Mouse (Mus musculus) large intestine, adult 2 months (tissue): ENCODE results near the gene Lcn10. TPM values are rescaled to one million over a fixed set of nuclear protein-coding genes. Genes with fewer than 3 reads are reported as not detected.
A peak's percentile ranks its signal among the peaks of the same experiment; 100 is the strongest.
"Not testable (repeated sequence)": the region's sequence is repeated elsewhere in the genome, so short reads cannot be mapped to it uniquely, and the experiment has no call there.

Experiments used
- DNase-seq: peaks from one replicate; pipeline ENCODE4 v3.0.0-alpha.2; 2012; ENCODE audit warnings: low read depth, low spot score
- WGBS: fragments of 180-500 bp; shearing (Covaris S2); methylation state at CpG from one replicate; pipeline ENCODE4 v1.1.7; 2018; 5-methylcytosine and 5-hydroxymethylcytosine counted together
- polyA plus RNA-seq: library from polyadenylated mRNA; depleted of rRNA; stranded (reverse); fragments of >200 nt; gene quantifications from 2 replicates; pipeline ENCODE4 v1.2.3, GENCODE M21; 2012; rRNA removed

The Lcn10 gene
- polyA plus RNA-seq, result 0.37 TPM in 1 of 2 replicates, not detected in the other

DNA sequence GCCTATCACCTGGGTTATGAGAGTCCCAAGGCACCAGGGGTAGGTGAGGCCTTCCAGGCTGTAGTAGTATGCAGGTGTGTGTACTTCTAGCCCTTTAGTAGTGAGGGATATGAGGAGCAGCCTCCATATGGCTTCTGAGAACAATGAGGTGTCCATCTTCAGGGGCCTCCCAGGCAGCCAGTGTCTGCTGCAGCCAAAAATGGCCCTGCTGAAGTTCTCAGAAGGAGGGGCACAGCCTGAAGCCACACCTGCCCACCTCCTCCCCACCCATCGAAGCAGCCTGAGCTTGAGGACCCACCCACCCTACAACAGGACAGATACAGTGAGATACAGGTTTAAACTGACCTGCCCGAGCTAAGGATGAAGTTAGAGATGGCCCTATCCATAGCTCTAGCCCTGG, at the start of gene Lcn10:
Lcn10 (plus strand) TSS at position 301 of the 400 bp plus-strand sequence.
- DNase-seq, result no peak
- 39% methylated on average over 2 of the region's 2 CpGs for WGBS

DNA sequence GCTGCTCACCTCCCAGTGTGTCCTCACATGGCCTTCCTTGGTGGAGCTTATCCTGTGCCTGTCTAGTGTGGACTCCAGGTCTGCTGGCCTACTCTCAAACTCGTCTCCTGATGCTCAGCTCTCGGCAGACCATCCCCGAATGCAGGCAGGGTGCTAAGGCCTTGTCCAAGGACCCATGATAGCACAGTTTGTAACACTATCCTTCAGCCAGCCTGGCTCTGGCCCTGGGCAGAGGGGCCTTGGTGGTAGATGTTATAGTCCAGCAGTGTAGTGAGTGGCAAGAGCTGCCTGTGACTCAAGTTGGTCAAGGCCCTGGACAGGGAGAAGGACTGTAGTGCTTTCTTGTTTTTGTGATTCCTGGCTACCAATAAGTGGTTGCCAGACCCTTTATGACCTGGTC, 48.9 kb upstream of the Lcn10 start:
- WGBS, result 85% methylated on average over 3 of the region's 3 CpGs
- no peak for DNase-seq

DNA sequence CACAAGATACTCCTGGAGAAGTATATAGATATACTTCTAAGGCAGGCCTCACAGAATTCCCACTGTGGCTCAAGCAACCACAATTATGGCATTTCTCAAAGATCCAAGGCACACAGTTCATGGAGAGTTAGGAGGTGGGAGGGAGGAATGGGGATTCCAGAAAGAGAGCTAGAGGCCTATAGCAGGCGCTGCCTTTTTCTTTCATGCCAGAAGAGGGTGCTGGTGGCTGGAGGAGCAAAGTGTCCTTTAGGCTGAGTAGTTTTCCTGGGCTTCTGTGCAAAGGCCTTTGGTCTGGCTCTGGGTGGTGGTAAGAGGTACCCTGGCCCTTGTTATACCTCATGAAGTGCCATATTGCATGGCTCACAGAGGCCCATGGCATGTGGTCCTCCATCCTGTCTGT, 48.5 kb upstream of the Lcn10 start:
- no peak for DNase-seq
- 70% methylated on average over 1 of the region's 1 CpGs for WGBS

DNA sequence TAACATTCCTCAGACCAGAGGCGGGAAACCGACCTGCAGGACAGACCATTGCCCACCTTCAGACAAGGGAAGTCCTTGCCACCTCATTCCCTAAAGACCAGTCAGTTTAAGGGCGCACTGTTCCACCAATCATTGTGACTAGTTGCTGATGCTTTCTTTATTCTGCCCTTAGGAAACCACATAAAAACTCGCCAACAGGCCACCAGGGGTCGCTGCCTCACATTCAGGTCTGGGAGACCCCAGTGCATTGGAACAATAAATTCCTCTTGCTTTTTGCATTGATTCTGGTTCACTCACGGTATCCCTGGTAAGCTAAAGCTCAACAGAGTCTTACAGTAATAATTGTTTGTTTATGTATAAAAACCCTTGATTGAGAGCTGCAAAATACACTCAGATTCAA, 42.6 kb upstream of the Lcn10 start:
- DNase-seq, result no peak
- 15% methylated on average over 6 of the region's 6 CpGs for whole genome bisulfite sequencing

DNA sequence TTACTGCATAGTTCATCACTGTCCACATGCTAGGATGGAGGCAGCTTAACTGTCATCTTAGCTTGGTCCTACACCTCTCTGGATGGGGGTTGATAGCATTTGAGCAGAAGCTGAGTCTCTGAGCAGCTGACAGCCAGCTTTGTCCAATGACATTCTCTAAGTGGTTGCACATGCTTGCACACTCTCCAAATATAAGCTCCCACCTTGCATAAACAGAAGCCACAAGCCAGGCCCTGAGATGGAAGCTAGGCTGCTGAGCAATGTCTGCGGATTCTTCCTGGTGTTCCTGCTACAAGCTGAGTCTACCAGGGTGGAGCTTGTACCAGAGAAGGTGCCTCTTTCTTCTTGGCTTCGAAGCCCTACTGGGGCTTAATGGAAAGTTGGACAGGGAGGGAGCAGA, 29.6 kb upstream of the Lcn10 start, which contains the start of gene Lcn8:
Lcn8 (plus strand) TSS at position 219 of the 400 bp plus-strand sequence.
- WGBS, result 57% methylated on average over 2 of the region's 2 CpGs
- no peak for DNase-seq

DNA sequence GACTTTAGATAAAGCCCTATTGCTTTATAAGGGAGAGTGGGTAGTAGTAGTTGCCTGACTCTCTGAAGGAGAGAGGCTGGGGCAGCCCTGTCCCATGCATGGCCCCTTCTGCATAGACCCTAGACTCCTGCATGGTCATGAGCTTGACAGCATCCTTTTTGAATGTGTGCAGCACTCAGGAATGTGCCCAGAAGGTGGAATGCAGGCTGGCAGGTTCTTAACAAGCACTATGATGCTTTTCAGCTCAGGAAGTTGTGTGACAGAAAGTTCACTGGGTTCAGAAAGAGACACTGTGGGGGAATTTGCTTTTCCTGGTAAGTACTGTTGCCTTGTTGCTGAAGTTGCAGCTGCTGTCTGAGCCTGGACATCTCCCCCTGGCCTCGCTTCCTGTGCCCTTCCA, 28.0 kb upstream of the Lcn10 start:
- 43% methylated on average over 1 of the region's 1 CpGs for WGBS

DNA sequence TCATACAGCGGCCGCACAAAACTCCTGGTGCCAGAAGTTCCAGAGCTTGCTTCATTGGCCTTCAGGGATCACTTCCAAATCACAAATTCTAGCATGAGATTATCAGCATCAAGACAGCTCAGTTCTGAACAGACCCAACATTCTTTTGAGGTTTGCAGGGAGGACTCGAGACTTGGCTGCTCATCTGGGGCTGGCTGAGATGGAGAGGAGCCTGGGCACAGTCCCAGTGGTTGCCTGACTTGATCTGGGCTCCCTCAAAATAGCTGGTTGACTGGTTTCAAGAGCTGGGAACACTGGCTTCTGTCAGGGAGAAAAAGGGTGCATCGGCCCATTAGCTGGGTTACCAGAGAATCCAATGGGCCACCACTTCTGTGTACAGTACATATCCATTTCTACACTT, 25.8 kb upstream of the Lcn10 start:
- WGBS, result 74% methylated on average over 4 of the region's 4 CpGs
- DNase-seq, result no peak

More for the DNA sequence above, 28.0 kb upstream of the Lcn10 start:
- DNase-seq, result no peak

DNA sequence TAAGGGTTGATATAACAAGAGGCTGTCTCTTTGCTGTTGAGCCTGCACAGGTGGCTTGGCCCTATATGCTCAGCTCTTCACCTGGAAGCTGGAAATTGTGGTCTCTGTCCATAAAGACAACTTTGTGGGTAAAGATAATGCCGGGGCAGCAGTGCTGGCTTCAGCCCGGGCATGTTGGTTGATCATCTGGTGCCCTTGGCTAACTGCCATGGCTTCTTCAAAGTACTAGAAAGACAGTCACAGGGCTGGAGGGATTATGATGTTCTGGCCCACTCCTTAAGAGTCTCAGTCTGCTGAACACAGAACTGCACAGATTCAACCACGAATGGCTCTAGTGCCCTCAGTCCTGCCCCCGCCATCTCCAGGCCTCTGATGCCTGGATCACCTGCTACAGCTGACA, 25.3 kb upstream of the Lcn10 start:
- DNase-seq, result no peak
- WGBS, result 56% methylated on average over 4 of the region's 4 CpGs

DNA sequence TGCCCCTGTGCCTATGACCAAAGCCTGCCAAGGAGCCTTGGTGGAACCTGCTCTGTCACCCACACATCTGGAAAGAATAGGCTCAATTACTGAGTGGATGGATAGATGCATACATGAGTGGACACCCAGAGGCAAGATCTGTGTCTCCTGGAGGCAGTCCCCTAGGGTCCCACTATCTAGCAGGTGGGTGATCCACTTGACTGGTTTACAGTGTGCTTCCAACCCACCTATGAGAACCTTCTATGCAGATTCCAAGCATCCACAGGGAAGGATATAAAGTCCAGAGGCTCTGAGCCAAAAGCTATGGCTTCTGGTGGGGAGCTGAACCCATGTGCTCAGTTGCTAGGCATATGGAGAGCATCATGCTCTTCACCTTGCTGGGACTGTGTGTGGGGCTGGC, 24.9 kb upstream of the Lcn10 start, which contains the start of gene Lcn5:
Lcn5 (plus strand) TSS at position 301 of the 400 bp plus-strand sequence.
- no peak for DNase-seq

DNA sequence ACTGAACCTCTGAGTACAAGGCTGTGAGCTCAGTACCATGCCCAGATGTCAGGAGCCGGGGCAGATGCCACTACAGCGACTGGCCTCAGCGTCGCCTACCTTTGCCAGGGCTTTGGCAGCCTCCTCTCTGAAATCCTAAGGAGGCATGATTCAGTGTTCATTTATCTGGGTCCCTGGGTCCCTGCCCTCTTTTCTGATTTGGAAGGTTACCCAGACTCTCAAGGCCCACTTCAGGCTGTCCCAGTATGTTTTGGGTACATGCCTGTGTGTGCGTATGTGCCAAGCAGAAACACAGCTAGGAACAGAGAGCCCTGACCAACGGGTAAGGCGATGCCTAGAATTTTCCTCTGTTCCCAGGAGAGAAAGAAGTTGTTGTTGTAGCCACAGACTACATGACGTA, 22.2 kb upstream of the Lcn10 start:
- 88% methylated on average over 8 of the region's 8 CpGs for WGBS
- DNase-seq, result no peak

DNA sequence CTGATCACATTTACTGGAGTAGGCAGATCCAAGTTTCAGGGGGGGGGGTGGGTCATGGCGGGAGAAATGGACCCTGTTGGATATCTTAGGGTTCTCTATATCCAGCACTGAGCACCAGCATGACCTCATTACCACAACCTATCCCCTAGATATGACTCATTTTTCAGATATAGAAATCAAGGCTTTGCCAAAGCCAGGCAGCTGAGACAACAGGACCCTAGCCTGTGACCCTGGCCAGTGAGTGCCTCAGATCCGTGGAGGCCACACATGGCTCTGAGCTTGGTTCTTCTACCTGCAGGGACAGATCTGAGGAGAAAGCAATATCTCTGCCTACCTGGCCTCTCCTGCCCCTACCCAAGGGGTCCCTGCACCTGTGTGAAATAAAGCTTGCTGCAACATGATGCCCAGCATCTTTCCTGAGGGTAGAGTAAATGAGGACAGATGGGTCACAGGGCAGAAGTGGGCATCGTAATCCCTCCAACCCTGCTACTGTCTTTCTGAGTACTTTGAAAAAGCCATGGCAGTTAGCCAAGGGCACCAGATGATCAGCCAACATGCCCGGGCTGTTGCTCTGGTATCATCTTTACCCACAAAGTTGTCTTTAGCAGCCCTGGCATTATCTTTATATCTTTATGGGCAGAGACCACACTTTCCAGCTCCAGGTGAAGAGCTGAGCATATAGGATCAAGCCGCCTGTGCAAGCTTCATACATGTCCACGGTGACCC, 21.1 kb upstream of the Lcn10 start:
- 69% methylated on average over 6 of the region's 6 CpGs for WGBS
- DNase-seq, result no peak

DNA sequence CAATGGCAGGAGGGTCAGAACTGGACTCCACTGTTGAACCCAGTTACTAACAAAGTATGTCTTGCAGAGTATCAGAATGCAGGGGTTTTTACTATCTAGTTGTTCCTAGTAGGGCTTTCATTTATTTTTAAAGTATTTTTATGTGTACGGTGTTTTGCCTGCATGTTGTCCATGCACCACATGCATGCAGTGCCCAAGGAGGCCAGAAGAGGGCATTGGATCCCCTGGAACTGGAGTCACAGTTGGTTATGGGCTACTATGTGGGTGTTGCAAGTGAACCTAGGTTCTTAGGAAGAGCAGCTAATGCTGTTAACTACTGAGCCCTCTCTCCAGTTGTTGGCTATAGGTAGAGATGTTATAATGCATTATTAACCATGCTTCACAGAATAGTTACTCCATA, 19.0 kb upstream of the Lcn10 start:
- 60% methylated on average over 1 of the region's 1 CpGs for WGBS

DNA sequence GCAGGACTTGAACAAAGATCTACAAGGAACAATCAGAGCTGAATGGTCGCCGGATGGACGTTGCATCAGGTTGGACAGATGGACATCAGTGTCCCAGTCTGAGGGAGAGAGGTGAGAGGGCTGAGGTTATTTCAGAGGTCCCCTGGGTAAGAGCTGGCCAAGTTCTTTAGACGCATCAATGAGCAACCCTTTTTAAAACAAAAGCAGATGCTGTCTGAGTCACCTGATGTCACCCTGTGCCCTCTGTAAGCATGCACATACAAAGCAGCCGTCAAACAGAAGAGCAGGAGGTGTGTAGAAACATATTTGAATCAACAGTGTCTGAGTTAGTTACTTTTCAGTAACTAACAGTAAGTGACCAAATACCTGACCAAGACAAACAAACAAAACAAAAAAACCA, 18.4 kb upstream of the Lcn10 start:
- no peak for DNase-seq
- 82% methylated on average over 5 of the region's 5 CpGs for WGBS

More for the DNA sequence above, 19.0 kb upstream of the Lcn10 start:
- DNase-seq, result no peak

DNA sequence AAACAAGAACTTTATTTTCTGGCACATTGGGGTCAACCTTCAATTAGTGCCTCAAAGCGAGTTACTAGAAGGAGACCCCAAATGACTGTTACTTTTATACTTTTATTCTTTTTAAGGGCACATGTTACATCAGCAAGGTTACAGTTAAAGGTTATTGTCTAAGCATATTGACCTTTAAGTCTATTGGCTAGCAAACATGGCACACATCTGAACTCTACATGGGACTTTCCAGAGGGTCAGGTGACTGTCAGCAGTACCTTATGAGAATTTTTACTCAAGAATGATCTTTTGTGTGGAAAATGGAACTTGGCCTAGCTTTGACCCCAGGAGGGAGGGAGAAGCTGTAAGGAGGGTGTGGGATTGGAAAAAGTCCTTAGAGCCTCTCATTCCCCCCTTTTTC, 16.0 kb upstream of the Lcn10 start:
- WGBS, result 64% methylated on average over 1 of the region's 1 CpGs
- DNase-seq, result no peak

DNA sequence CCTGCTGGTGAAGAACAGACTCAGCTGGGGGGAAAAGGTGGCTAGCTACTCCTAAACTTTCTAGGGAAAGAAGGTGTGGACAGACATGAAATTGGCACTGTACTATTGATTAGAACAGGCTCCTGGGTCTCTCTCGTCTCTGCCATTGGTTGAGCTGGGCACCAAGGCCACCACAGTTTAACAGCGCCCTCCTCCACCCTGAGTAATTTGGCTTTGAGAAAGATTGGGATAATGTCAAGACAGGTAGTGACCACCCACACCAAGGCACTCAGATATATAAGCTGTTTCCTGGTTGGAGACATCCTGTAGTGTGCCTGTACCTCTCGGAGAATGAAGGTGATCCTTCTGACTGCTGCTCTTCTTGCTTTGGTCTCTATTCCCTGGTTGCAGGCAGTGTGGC, 6.0 kb upstream of the Lcn10 start, which contains the start of gene Lcn6:
Lcn6 (plus strand) TSS at position 301 of the 400 bp plus-strand sequence.
- WGBS, result 86% methylated on average over 3 of the region's 3 CpGs
- no peak for DNase-seq

DNA sequence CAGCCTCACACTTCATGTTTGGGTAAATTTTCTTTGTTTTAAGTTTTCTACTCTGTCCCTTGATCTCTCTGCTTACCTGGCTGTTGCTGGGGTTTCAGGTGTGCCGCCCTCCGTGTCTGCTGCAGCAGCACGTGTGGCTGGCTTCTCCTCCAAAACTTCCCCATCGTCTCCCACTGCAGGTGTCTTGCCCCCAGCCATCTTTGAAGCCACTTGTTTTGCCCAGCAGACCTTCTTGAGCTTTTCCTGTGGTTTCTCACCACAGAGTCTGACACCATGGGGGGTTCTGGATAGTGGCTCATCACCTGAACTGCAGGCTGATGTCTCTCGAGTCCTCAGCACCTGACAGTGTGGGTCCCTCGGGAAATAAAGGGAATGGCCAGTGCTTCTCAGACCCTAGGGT, 3.0 kb upstream of the Lcn10 start:
- 76% methylated on average over 6 of the region's 6 CpGs for WGBS
- no peak for DNase-seq

DNA sequence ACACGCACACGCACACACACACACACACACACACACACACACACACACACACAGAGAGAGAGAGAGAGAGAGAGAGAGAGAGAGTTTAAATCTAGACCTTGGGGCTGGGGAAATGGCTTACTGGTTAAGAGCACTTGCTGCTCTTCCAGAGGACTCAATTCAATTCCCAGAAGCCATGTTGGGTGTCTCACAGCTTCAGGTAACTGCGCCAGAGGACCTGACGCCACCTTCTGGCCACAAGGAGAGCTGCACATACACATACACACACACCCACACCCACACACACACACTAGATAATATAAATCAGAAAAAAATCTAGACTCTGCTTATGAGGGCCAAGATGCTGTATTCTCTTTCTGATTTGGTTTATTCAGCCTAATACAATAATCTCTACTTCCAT, 4.4 kb downstream of the Lcn10 start:
- DNase-seq, result no peak
- WGBS, result 69% methylated on average over 4 of the region's 4 CpGs

DNA sequence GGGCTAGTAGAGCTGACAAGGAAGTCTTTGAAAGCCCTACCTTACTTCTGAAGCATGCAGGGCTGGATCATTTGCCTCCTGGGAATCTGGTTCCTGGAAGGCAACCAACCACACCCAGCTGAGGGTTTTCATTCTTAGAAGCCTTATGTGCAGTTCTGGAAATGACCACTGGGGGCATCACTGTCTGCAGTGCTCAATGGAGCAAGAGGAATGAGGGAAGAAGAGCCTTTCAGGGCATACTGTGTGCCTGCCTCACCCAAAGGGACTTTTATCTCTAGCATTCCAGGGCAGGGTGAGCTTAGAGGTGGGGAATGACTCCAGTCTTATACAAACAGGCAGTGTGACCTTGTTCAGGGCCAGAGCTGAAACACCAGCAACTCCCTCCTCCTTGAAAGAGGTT, 12.1 kb downstream of the Lcn10 start:
- DNase-seq, result peak; percentile 48

DNA sequence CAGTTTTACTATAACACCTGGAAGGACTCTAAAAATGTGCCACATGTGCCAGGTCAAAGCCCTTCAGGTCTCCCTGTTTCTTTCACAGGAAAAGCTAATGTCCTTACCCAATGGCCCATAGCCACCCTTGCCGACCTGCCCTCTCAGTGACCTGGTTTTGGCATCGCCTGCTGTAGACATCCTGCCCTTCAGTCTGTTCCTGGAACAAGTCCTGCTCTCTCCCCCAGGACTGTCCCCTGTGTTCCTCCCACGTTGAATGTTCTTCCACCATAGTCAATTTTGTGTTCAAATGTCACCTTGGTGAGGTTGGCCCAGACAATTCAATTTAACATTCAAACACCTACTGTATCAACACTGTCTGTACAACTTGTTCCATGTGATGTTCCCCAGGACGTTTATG, 14.4 kb downstream of the Lcn10 start:
- no peak for DNase-seq
- 48% methylated on average over 4 of the region's 4 CpGs for WGBS

DNA sequence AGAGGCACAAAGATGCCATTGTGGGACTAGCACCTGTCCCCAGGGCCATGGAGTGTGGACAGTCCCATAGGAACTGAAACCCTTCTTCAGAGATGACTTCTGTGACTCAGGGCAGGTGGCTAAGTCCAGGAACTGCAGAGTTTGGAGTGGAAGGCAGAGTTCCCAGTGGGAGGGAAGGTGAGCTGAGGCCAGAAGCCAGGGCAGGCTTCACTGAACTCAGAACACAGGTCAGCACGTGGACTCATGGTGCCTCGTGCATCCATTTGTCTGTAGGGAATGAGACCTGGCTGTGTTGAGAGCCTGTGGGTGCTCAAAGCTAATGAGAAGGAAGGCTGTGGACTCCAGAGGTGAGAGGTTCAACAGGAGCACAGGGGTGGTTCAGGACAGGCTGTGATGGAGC, 16.2 kb downstream of the Lcn10 start:
- no peak for DNase-seq
- 95% methylated on average over 2 of the region's 2 CpGs for WGBS

DNA sequence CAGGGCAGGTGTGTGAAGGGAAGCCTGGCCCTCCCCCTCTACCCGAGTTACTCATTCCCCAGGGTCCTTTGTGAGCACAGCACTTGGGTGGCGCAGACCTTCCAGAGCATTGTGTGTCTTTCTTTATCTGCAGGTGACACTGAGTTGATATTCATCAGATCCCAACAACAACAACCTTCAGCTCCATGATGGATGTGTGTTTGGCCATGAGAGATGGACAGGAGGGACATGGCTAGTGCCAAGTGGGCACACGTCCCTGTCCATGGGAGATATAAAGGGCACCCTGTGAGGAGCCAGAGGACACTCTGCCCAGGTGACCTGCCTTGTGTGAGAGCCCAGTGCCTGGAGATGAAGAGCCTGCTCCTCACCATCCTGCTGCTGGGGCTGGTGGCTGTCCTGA, 17.2 kb downstream of the Lcn10 start, which contains the start of gene Obp2a:
Obp2a (plus strand) TSS at position 301 of the 400 bp plus-strand sequence.
- 72% methylated on average over 3 of the region's 3 CpGs for WGBS

DNA sequence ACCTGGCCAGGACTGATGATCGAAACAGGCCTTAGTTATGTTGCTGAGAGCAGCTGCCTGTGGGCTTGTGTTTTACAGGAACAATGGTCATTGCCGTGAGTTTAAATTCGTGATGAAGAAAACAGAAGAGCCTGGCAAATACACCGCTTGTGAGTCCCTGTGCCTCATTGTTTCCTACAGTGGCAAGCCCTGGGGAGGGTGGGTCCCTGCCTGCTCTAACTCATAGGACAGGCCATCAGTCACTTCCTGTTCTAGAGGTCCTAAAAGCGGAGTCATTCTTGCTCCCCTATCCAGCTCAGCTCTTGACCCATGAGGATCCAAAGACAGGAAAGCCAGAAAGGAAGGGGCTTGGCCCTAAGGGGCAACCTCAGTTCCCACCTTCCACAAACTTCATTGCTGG, 18.5 kb downstream of the Lcn10 start:
- DNase-seq, result no peak

More for the DNA sequence above, 17.2 kb downstream of the Lcn10 start, which contains the start of gene Obp2a:
- not testable (repeated sequence) for DNase-seq

More for the DNA sequence above, 18.5 kb downstream of the Lcn10 start:
- 82% methylated on average over 5 of the region's 5 CpGs for WGBS
